Mouse (Mus musculus) lung, postnatal 0 days (tissue): ENCODE measurements at regions not wholly inside any gene's neighbourhood (a gene's known extent, or its start where the extent isn't known, plus 50 kb on each side); places are given as distances from the start of the nearest gene placed in this dataset.

Source experiments
- CTCF ChIP-seq: IDR thresholded peaks from 2 replicates; pipeline ENCODE4 v1.5.1; 2016; ENCODE audit warnings: antibody characterized with exemption, mild to moderate bottlenecking
- EP300 ChIP-seq: IDR thresholded peaks from 2 replicates; pipeline ENCODE4 v1.6.1; 2016; ENCODE audit warnings: antibody characterized with exemption, mild to moderate bottlenecking, control low read depth

GRCm38 (mm10) chr15:63484910-63485309 is 360.1 kb downstream of the Gsdmc2 start:
- TF ChIP-seq CTCF (no peak), EP300 (no peak)
